Mouse (Mus musculus): ENCODE measurements at regions not wholly inside any gene's neighbourhood (a gene's known extent, or its start where the extent isn't known, plus 50 kb on each side); places are given as distances from the start of the nearest gene placed in this dataset.

DNA sequence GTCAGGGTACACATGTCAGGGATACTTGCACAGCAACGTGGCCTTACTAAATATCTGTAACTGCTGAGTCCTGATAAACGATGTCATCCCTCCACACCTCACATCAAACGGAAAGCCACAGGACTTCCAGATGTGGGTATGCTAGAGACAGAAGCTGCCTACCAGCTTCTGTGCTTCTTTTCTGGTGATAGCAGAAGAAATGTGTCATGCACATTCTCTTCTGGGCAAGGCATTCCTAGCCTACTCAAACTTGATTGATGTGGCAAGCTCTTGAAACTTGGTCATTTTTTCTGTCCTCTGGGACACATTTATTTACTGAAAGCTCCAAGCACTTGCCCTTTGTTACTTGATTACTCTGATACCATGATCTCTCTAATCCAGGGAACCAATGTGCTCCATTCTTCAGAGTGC lies 282.8 kb upstream of the Gm9747 start:
- Histone ChIP-seq H3K27ac (ENCODE audit: low read length) (no peak overlapping the region), H3K4me2 (replicated peaks; ENCODE audit: low read depth, low read length) (no peak overlapping the region), H3K4me3 (ENCODE audit: low read depth, low read length) (no peak overlapping the region), H3K4me1 (ENCODE audit: control insufficient read depth, insufficient read depth, low read length) (no peaks in the 10 kb centered on the region), H3K36me3 (ENCODE audit: control insufficient read depth, insufficient read depth, low read length) (no peaks in the 10 kb centered on the region), H3K9me3 (ENCODE audit: control insufficient read depth, low read depth, low read length) (no peaks in the 10 kb centered on the region), H3K9ac (replicated peaks; ENCODE audit: low read depth, low read length) (no peak overlapping the region), H3K27me3 (ENCODE audit: control insufficient read depth, insufficient read depth, low read length) (no peaks in the 10 kb centered on the region)
- WGBS, result 30% methylated on average over 3 of the region's 3 CpGs
- ATAC-seq (ENCODE audit: insufficient number of reproducible peaks, insufficient read depth, low FRiP score, low read depth), result no peak

DNA sequence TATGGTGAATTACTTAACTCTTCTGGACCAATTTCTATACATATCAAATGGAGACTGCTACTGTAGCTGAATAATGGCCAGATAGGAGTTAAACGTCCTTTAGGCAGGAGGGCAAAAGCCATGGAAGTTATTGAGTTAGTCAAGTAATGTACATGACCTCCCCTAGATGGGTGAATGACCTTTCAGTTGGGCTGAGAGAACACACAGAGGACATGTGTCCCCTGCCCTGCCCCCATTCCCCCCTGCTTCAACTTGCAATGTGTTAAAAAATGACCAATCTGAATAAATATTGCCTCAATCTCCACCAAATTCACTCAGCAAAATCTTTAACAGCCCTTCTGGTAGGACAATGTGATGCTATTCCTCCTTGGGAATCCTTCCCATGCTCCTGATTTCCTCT lies 282.1 kb upstream of the Gm9747 start:
- no peaks in the 10 kb centered on the region for H3K9me3 ChIP-seq (ENCODE audit: control insufficient read depth, low read depth, low read length)
- H3K4me2 ChIP-seq (replicated peaks; ENCODE audit: low read depth, low read length), result no peak overlapping the region
- no peaks in the 10 kb centered on the region for H3K36me3 ChIP-seq (ENCODE audit: control insufficient read depth, insufficient read depth, low read length)
- no peaks in the 10 kb centered on the region for H3K27me3 ChIP-seq (ENCODE audit: control insufficient read depth, insufficient read depth, low read length)
- H3K27ac ChIP-seq (ENCODE audit: low read length), result no peak overlapping the region
- H3K4me3 ChIP-seq (ENCODE audit: low read depth, low read length), result no peak overlapping the region
- no peak for ATAC-seq (ENCODE audit: insufficient number of reproducible peaks, insufficient read depth, low FRiP score, low read depth)
- no peak overlapping the region for H3K9ac ChIP-seq (replicated peaks; ENCODE audit: low read depth, low read length)
- WGBS, result 35% methylated on average over 1 of the region's 1 CpGs
- H3K4me1 ChIP-seq (ENCODE audit: control insufficient read depth, insufficient read depth, low read length), result no peaks in the 10 kb centered on the region

DNA sequence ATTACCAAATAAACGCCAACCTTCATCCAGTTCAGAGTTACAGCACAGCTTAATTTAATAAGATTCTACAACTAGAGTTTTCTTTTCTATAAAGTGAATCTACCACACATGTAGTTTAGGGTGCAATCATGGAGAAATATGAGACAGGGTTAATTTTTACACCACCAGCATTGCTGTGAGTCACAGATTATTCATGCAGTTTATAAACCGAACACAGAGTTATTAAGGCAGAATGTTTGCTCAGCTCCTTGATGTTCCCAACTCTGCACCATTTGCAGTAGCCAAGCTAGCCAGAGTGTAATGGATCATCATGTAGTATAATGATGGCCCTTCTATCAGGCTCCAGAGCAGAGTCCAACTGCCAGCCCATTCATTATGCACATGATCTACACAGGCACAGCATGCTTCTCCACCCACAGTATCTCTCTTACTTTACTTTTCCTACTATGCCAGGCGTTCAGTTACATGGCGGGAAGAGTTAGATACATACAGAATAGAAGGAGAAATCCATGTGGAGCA lies 281.4 kb upstream of the Gm9747 start:
- H3K4me2 ChIP-seq (replicated peaks; ENCODE audit: low read depth, low read length), result no peak overlapping the region
- no peaks in the 10 kb centered on the region for H3K9me3 ChIP-seq (ENCODE audit: control insufficient read depth, low read depth, low read length)
- H3K27ac ChIP-seq (ENCODE audit: low read length), result no peak overlapping the region
- 86% methylated on average over 4 of the region's 4 CpGs for WGBS
- ATAC-seq (ENCODE audit: insufficient number of reproducible peaks, insufficient read depth, low FRiP score, low read depth), result no peak
- no peak overlapping the region for H3K9ac ChIP-seq (replicated peaks; ENCODE audit: low read depth, low read length)
- no peaks in the 10 kb centered on the region for H3K27me3 ChIP-seq (ENCODE audit: control insufficient read depth, insufficient read depth, low read length)
- no peak overlapping the region for H3K4me3 ChIP-seq (ENCODE audit: low read depth, low read length)
- no peaks in the 10 kb centered on the region for H3K4me1 ChIP-seq (ENCODE audit: control insufficient read depth, insufficient read depth, low read length)
- H3K36me3 ChIP-seq (ENCODE audit: control insufficient read depth, insufficient read depth, low read length), result no peaks in the 10 kb centered on the region

DNA sequence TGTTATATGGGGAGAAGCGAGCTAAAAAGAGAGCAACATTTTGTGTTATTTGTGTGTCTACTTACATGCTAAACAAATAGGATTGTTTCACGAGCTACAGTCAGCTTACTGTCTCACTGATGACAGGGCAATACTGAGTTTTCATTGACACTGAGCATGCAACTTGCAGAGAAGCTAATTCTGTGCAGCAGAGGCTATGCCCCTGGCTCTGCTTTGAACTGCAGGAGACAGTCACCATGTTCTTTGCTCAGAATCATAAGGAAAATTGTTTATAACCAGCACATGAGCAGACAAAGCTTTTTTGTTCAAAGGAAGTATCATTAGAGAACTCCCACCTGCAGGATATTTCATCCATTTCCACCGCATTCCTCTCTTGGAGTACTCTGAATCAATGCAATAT lies 280.8 kb upstream of the Gm9747 start:
- no peak overlapping the region for H3K4me2 ChIP-seq (replicated peaks; ENCODE audit: low read depth, low read length)
- no peak overlapping the region for H3K9ac ChIP-seq (replicated peaks; ENCODE audit: low read depth, low read length)
- no peaks in the 10 kb centered on the region for H3K4me1 ChIP-seq (ENCODE audit: control insufficient read depth, insufficient read depth, low read length)
- no peak for ATAC-seq (ENCODE audit: insufficient number of reproducible peaks, insufficient read depth, low FRiP score, low read depth)
- H3K9me3 ChIP-seq (ENCODE audit: control insufficient read depth, low read depth, low read length), result no peaks in the 10 kb centered on the region
- H3K27ac ChIP-seq (ENCODE audit: low read length), result no peak overlapping the region
- no peaks in the 10 kb centered on the region for H3K27me3 ChIP-seq (ENCODE audit: control insufficient read depth, insufficient read depth, low read length)
- H3K36me3 ChIP-seq (ENCODE audit: control insufficient read depth, insufficient read depth, low read length), result no peaks in the 10 kb centered on the region
- H3K4me3 ChIP-seq (ENCODE audit: low read depth, low read length), result no peak overlapping the region
- 70% methylated on average over 3 of the region's 3 CpGs for WGBS

DNA sequence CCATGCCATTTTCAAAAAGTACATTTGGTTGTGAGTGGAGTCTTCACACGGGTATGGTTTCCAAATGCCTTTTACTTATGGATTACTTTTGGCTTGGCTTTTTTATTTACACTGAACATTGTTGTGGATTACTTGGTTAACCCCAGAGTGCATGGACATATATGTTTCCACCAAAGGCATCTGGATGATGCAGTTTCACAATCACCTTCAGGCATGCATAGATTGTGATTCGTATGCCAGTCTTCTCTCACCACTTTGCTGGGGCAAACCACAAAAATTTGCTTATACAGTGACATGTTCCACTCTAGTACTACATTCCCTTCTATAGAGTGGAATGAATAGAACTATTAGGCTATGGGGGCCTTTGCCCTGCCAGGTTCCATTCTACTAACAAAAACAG lies 278.4 kb upstream of the Gm9747 start:
- H3K4me2 ChIP-seq (replicated peaks; ENCODE audit: low read depth, low read length), result no peak overlapping the region
- whole genome bisulfite sequencing, result 78% methylated on average over 2 of the region's 2 CpGs
- no peaks in the 10 kb centered on the region for H3K36me3 ChIP-seq (ENCODE audit: control insufficient read depth, insufficient read depth, low read length)
- H3K4me3 ChIP-seq (ENCODE audit: low read depth, low read length), result no peak overlapping the region
- ATAC-seq (ENCODE audit: insufficient number of reproducible peaks, insufficient read depth, low FRiP score, low read depth), result no peak
- H3K9me3 ChIP-seq (ENCODE audit: control insufficient read depth, low read depth, low read length), result no peaks in the 10 kb centered on the region
- H3K27ac ChIP-seq (ENCODE audit: low read length), result no peak overlapping the region
- H3K27me3 ChIP-seq (ENCODE audit: control insufficient read depth, insufficient read depth, low read length), result no peaks in the 10 kb centered on the region
- no peak overlapping the region for H3K9ac ChIP-seq (replicated peaks; ENCODE audit: low read depth, low read length)
- H3K4me1 ChIP-seq (ENCODE audit: control insufficient read depth, insufficient read depth, low read length), result no peaks in the 10 kb centered on the region

DNA sequence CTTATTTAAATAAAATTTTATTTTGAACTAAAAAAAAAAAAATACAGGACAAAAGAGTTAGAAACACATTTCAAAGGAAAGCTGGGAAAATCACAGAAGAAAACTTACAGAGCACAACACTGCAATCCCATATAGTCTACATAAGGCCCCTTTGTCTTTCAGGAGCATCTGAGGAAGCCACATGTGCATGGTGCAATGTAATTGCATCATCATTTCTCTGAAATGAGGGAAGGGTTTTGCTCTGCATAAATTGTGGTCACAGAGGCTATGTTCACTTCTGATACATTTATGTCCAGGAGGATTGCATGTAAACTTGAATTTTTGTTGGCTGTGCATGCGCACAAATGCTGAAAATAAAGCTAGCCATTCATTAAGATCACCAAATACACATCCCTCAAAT lies 265.9 kb upstream of the Gm9747 start:
- H3K27me3 ChIP-seq (ENCODE audit: control insufficient read depth, insufficient read depth, low read length), result no peaks in the 10 kb centered on the region
- H3K27ac ChIP-seq (ENCODE audit: low read length), result no peak overlapping the region
- no peaks in the 10 kb centered on the region for H3K36me3 ChIP-seq (ENCODE audit: control insufficient read depth, insufficient read depth, low read length)
- no peaks in the 10 kb centered on the region for H3K4me1 ChIP-seq (ENCODE audit: control insufficient read depth, insufficient read depth, low read length)
- H3K9ac ChIP-seq (replicated peaks; ENCODE audit: low read depth, low read length), result no peak overlapping the region
- ATAC-seq (ENCODE audit: insufficient number of reproducible peaks, insufficient read depth, low FRiP score, low read depth), result no peak
- no peak overlapping the region for H3K4me3 ChIP-seq (ENCODE audit: low read depth, low read length)
- 83% methylated on average over 1 of the region's 1 CpGs for WGBS
- no peak overlapping the region for H3K4me2 ChIP-seq (replicated peaks; ENCODE audit: low read depth, low read length)
- no peaks in the 10 kb centered on the region for H3K9me3 ChIP-seq (ENCODE audit: control insufficient read depth, low read depth, low read length)

DNA sequence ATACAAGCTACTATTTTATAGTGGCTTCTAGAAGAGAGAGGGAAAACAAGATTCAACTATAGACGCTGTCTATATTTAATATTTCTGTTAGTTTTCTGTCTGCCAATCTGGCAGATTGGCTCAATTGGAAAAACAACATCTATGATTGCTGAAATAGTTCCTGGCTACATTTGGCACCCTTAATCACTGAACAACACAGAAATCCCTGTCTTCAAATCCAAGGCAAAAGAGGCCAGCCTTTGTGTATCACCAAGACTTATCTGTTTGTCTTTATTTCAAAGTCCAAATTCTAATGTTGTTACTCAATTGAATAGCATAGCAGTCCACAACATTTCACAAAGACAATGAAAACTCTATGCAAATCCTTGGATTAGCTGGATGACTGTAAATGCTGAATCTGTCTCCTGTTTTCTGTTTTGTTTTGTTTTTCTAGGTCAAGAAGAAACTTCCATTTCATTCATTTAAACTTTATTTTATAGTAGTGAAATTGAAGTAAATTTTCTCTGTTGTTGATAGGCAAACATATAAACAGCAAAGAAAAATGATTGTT lies 265.1 kb upstream of the Gm9747 start:
- H3K4me3 ChIP-seq (ENCODE audit: low read depth, low read length), result no peak overlapping the region
- no peaks in the 10 kb centered on the region for H3K36me3 ChIP-seq (ENCODE audit: control insufficient read depth, insufficient read depth, low read length)
- no peaks in the 10 kb centered on the region for H3K9me3 ChIP-seq (ENCODE audit: control insufficient read depth, low read depth, low read length)
- no peak for ATAC-seq (ENCODE audit: insufficient number of reproducible peaks, insufficient read depth, low FRiP score, low read depth)
- H3K27ac ChIP-seq (ENCODE audit: low read length), result no peak overlapping the region
- H3K9ac ChIP-seq (replicated peaks; ENCODE audit: low read depth, low read length), result no peak overlapping the region
- H3K27me3 ChIP-seq (ENCODE audit: control insufficient read depth, insufficient read depth, low read length), result no peaks in the 10 kb centered on the region
- WGBS, result 91% methylated on average over 1 of the region's 1 CpGs
- H3K4me2 ChIP-seq (replicated peaks; ENCODE audit: low read depth, low read length), result no peak overlapping the region
- H3K4me1 ChIP-seq (ENCODE audit: control insufficient read depth, insufficient read depth, low read length), result no peaks in the 10 kb centered on the region

DNA sequence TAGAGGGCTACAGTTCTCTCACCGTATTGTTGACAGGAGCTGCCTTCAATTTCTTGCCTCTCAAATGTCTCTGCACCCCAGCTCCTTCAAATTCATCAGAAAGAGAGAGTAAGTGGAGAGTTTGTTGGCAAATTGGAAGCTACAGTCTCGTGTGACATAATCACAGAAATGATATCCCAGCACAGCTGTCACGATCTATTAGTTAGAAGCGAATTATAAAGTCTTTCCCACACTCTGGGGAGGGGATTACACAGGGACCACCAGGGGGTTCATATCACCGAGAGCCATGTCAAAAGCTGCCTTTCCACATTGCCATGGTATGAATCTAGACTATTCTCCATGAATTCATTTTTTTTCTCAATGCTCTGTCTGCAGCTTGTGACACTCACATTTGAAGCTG lies 260.3 kb upstream of the Gm9747 start:
- H3K27ac ChIP-seq (ENCODE audit: low read length), result no peak overlapping the region
- no peak overlapping the region for H3K4me2 ChIP-seq (replicated peaks; ENCODE audit: low read depth, low read length)
- no peaks in the 10 kb centered on the region for H3K36me3 ChIP-seq (ENCODE audit: control insufficient read depth, insufficient read depth, low read length)
- no peak overlapping the region for H3K4me3 ChIP-seq (ENCODE audit: low read depth, low read length)
- no peak overlapping the region for H3K9ac ChIP-seq (replicated peaks; ENCODE audit: low read depth, low read length)
- 80% methylated on average over 5 of the region's 5 CpGs for WGBS
- H3K4me1 ChIP-seq (ENCODE audit: control insufficient read depth, insufficient read depth, low read length), result no peaks in the 10 kb centered on the region
- no peaks in the 10 kb centered on the region for H3K27me3 ChIP-seq (ENCODE audit: control insufficient read depth, insufficient read depth, low read length)
- H3K9me3 ChIP-seq (ENCODE audit: control insufficient read depth, low read depth, low read length), result no peaks in the 10 kb centered on the region
- no peak for ATAC-seq (ENCODE audit: insufficient number of reproducible peaks, insufficient read depth, low FRiP score, low read depth)

DNA sequence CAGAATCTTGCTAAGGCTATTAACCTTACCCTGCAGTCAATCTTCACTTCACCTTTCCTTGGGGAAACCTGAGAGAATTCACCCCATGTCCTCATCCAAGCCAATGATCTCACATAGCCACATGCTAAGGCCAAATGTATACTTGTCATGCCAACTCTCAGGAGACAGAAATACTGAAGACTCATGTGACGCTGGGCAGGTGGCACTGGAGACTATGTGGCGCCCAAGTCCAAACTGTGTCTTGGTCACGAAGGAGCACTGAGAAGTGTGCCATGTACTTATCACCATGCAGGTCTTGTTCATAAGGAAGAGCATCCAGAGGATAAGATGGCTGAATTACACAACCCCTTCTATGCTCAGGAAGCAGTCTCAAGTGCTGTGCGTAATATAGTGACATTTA lies 259.4 kb upstream of the Gm9747 start:
- H3K9ac ChIP-seq (replicated peaks; ENCODE audit: low read depth, low read length), result no peak overlapping the region
- no peak overlapping the region for H3K4me2 ChIP-seq (replicated peaks; ENCODE audit: low read depth, low read length)
- no peaks in the 10 kb centered on the region for H3K9me3 ChIP-seq (ENCODE audit: control insufficient read depth, low read depth, low read length)
- 92% methylated on average over 4 of the region's 4 CpGs for WGBS
- H3K27me3 ChIP-seq (ENCODE audit: control insufficient read depth, insufficient read depth, low read length), result no peaks in the 10 kb centered on the region
- H3K36me3 ChIP-seq (ENCODE audit: control insufficient read depth, insufficient read depth, low read length), result no peaks in the 10 kb centered on the region
- no peak for ATAC-seq (ENCODE audit: insufficient number of reproducible peaks, insufficient read depth, low FRiP score, low read depth)
- H3K4me1 ChIP-seq (ENCODE audit: control insufficient read depth, insufficient read depth, low read length), result no peaks in the 10 kb centered on the region
- H3K27ac ChIP-seq (ENCODE audit: low read length), result no peak overlapping the region
- H3K4me3 ChIP-seq (ENCODE audit: low read depth, low read length), result no peak overlapping the region
